Mouse (Mus musculus) kidney, embryonic 14.5 days (tissue): ENCODE data around the gene Nt5m. TPM values are rescaled to one million over a fixed set of nuclear protein-coding genes. Genes with fewer than 3 reads are reported as not detected.

Experiments used
- ATAC-seq: fragments of 200-750 bp; cut with Nextera tagmentation; 2 replicates; pipeline ENCODE4 v1.8.0; 2017; ENCODE audit warnings: moderate number of reproducible peaks, mild to moderate bottlenecking, moderate TSS enrichment, moderate library complexity; ENCODE audit not compliant: low FRiP score, low TSS enrichment
- H3K27ac ChIP-seq: fragments of 300-500 bp; sonication (generic); 2 replicates; pipeline ENCODE4 v1.5.1; 2014; ENCODE audit warnings: low read depth, mild to moderate bottlenecking, low read length, moderate library complexity, mixed read lengths
- H3K27me3 ChIP-seq: fragments of 300-500 bp; sonication (generic); 2 replicates; pipeline ENCODE4 v1.6.1; 2014; ENCODE audit warnings: mild to moderate bottlenecking, low read length; ENCODE audit not compliant: control insufficient read depth, insufficient read depth
- H3K36me3 ChIP-seq: fragments of 300-500 bp; sonication (generic); 2 replicates; pipeline ENCODE4 v1.6.1; 2014; ENCODE audit warnings: low read length, mixed read lengths; ENCODE audit not compliant: control insufficient read depth, insufficient read depth
- H3K4me1 ChIP-seq: fragments of 300-500 bp; sonication (generic); 2 replicates; pipeline ENCODE4 v1.6.1; 2014; ENCODE audit warnings: low read length, mixed read lengths; ENCODE audit not compliant: control insufficient read depth, insufficient read depth
- H3K4me2 ChIP-seq: fragments of 300-500 bp; sonication (generic); replicated peaks from 2 replicates; pipeline ENCODE4 v1.6.1; 2014; ENCODE audit warnings: low read depth, mild to moderate bottlenecking, low read length
- H3K4me3 ChIP-seq: fragments of 300-500 bp; sonication (generic); 2 replicates; pipeline ENCODE4 v1.5.1; 2014; ENCODE audit warnings: mild to moderate bottlenecking, low read length
- H3K9ac ChIP-seq: fragments of 300-500 bp; sonication (generic); 2 replicates; pipeline ENCODE4 v1.6.1; 2014; ENCODE audit warnings: low read depth, mild to moderate bottlenecking, low read length, moderate library complexity
- H3K9me3 ChIP-seq: fragments of 300-500 bp; sonication (generic); 2 replicates; pipeline ENCODE4 v1.6.1; 2016; ENCODE audit warnings: low read length; ENCODE audit not compliant: control insufficient read depth
- WGBS: fragments of 180-500 bp; shearing (Covaris S2); extraction: QIAGEN DNeasy Blood & Tissue Kit; methylation state at CpG from one replicate; pipeline ENCODE4 v1.1.7; 2014; 5-methylcytosine and 5-hydroxymethylcytosine counted together
- polyA plus RNA-seq: library from polyadenylated mRNA; unstranded; fragments of >200 nt; fragmentation: Nextera tagmentation; extraction: Ambion mirVana; gene quantifications from 2 replicates; pipeline ENCODE4 v1.2.1, GENCODE M21; 2014

Gene Nt5m
- polyA plus RNA-seq = 35.0 and 36.0 TPM in 2 replicates

GRCm38 (mm10) chr11:59839008-59839458 lies at the start of gene Nt5m:
Gene Nt5m, plus strand, starts transcription at chr11:59839447.
- peak; percentile 97 for ATAC-seq
- H3K4me3 ChIP-seq = peak within 1 kb of the TSS; percentile 89
- peak within 1 kb of the TSS; percentile 96 for H3K27ac ChIP-seq
- no peaks in the 10 kb centered on the region for H3K27me3 ChIP-seq
- under 1% methylated on average over 24 of the region's 24 CpGs for WGBS
- H3K9me3 ChIP-seq = no peaks in the 10 kb centered on the region
- H3K4me1 ChIP-seq = peaks cover 15% of the 10 kb centered on the region
- H3K9ac ChIP-seq = peak within 1 kb of the TSS; percentile 94
- H3K4me2 ChIP-seq = peak within 1 kb of the TSS; percentile 55
- H3K36me3 ChIP-seq = peaks cover 31% of the 10 kb centered on the region

GRCm38 (mm10) chr11:59793390-59793789 lies 45.9 kb upstream of the Nt5m start:
- Histone ChIP-seq H3K4me1 (no peaks in the 10 kb centered on the region), H3K27me3 (no peaks in the 10 kb centered on the region), H3K4me2 (no peak overlapping the region), H3K4me3 (no peak overlapping the region), H3K9me3 (no peaks in the 10 kb centered on the region), H3K27ac (no peak overlapping the region), H3K9ac (no peak overlapping the region), H3K36me3 (peaks cover 66% of the 10 kb centered on the region)
- ATAC-seq = no peak
- 90% methylated on average over 6 of the region's 6 CpGs for WGBS

DNA sequence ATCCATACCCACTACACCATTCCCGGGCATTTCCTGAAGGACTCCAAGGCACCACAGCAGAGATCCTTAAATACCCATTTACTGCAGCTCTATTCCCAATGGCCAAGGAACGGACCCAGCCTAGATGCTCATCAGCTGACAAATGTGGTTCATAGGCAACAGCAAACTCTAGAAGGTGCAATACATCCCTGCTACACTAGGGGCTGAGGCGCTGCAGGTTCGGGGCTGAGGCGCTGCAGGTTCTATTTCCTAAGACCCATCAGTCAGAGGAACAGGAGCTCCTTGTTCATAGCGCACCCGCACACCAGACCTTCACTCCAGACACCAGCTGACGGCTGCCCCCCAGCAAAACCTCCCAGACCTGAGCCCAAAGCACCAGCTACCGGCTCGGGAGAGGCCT lies 38.8 kb upstream of the Nt5m start:
- Histone ChIP-seq H3K4me2 (no peak overlapping the region), H3K9me3 (no peaks in the 10 kb centered on the region), H3K36me3 (peaks cover 87% of the 10 kb centered on the region), H3K4me1 (no peaks in the 10 kb centered on the region), H3K27ac (no peak overlapping the region), H3K4me3 (no peak overlapping the region), H3K9ac (no peak overlapping the region), H3K27me3 (no peaks in the 10 kb centered on the region)
- ATAC-seq = no peak
- WGBS = 96% methylated on average over 10 of the region's 10 CpGs

GRCm38 (mm10) chr11:59801881-59802280 lies 37.4 kb upstream of the Nt5m start:
- H3K36me3 ChIP-seq = peaks cover 84% of the 10 kb centered on the region
- H3K27me3 ChIP-seq = no peaks in the 10 kb centered on the region
- 92% methylated on average over 8 of the region's 8 CpGs for WGBS
- H3K4me1 ChIP-seq = no peaks in the 10 kb centered on the region
- H3K4me3 ChIP-seq = no peak overlapping the region
- no peak overlapping the region for H3K27ac ChIP-seq
- no peak overlapping the region for H3K4me2 ChIP-seq
- no peaks in the 10 kb centered on the region for H3K9me3 ChIP-seq
- ATAC-seq = no peak
- H3K9ac ChIP-seq = no peak overlapping the region

DNA sequence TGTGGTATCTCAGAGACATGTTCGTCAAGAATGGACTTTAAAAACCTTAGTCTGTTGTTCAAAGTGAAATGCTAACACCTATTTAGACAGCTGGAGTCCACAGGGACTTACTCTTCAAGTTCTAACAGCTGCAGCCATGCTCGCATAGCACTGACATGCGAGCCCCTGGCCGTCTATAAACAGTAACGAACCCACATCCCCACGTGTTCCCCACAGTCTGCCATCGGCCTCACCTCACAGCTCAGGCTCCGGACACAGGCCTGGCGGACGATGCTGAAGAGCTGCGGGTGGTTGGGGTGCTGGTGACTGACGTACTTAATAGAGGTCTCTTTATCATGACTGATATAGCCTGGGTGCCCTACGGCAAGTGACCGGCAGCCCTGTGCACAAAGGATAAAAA lies 35.7 kb upstream of the Nt5m start:
- no peak overlapping the region for H3K9ac ChIP-seq
- WGBS = 82% methylated on average over 14 of the region's 14 CpGs

DNA sequence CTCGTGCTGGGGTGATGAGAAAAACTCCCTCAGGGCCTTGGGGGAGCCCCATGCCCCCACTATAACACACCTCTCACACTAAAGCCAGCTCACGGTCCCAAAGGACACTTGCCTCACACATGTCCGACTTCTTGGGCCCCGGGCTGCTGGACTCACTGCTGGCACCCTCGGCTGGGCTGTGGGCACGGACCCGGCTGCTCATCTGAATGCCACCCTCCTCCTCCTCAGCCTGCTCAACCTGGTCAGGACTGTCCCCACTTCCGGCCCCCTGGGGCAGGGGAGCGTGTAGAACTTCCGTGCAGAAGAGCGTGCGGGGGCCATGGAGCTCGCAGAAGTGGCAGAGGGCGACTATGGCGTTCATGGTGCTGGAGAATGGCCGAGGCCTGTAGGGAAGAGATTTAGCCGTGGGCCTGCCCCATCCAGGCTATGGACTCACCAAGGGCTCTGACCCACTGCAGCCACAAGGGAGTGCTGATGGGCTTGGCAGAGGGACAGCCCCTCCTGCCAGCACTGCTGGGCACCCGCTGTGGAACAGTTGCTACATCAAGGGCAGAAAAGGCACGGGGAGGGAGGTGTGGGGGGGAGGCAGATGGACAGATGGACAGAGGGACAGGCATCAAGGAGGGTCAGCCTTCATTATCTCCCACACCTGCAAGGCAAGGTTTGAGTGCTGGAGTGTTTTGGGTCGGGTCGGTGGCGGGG lies 34.7 kb upstream of the Nt5m start:
- Histone ChIP-seq H3K4me2 (no peak overlapping the region), H3K4me3 (no peak overlapping the region), H3K9me3 (no peaks in the 10 kb centered on the region), H3K9ac (no peak overlapping the region), H3K4me1 (peaks cover 8% of the 10 kb centered on the region), H3K27ac (no peak overlapping the region), H3K27me3 (no peaks in the 10 kb centered on the region), H3K36me3 (peaks cover 64% of the 10 kb centered on the region)
- no peak for ATAC-seq
- whole genome bisulfite sequencing = 93% methylated on average over 22 of the region's 22 CpGs

More for the DNA sequence above, 35.7 kb upstream of the Nt5m start:
- Histone ChIP-seq H3K9me3 (no peaks in the 10 kb centered on the region), H3K36me3 (peaks cover 74% of the 10 kb centered on the region), H3K4me1 (peaks cover 3% of the 10 kb centered on the region), H3K4me3 (no peak overlapping the region), H3K27me3 (no peaks in the 10 kb centered on the region), H3K4me2 (no peak overlapping the region), H3K27ac (no peak overlapping the region)
- ATAC-seq = no peak

DNA sequence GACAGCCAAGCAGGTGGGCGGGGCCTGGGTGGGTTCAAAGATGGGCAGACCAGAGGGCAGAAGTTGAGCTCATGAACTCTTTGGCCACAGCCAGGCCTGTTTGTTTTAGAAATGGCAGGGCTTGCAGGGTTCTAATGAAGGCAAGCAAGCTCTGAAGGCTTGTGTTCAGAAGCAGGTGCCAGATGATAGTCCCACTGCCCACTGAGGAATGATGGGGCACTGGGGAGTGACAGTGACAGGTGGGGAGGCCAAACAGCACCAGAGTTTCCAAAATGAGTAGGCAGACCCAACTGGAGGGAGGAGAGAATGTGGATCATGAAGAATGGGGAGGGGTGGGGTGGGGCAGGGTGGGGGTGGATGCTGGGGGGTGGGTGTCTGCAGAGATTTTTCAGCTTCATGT lies 34.0 kb upstream of the Nt5m start:
- Histone ChIP-seq H3K4me1 (peaks cover 8% of the 10 kb centered on the region), H3K27ac (no peak overlapping the region), H3K9ac (no peak overlapping the region), H3K4me3 (no peak overlapping the region), H3K36me3 (peaks cover 57% of the 10 kb centered on the region), H3K27me3 (no peaks in the 10 kb centered on the region), H3K9me3 (no peaks in the 10 kb centered on the region), H3K4me2 (no peak overlapping the region)
- 91% methylated on average over 1 of the region's 1 CpGs for WGBS
- no peak for ATAC-seq

DNA sequence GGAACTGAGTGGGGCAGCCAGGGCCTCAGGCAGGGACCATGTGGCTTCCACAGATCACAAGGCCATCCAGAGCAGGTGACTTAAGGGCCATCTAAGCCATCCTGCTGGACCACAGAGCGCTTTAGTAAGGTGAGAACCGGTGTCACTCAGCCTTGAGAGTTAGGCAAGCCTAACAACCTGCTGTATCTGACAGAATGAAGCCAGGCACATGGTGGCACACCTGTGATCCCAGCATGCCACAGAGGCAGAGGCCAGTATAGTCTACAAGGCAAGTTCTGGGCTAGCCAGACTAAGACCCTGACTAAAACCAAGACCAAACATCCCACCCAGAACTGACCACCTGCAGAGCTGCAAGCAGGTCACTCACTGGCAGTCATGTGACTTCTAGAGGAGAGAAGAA lies 33.6 kb upstream of the Nt5m start:
- no peak for ATAC-seq
- H3K4me2 ChIP-seq = no peak overlapping the region
- H3K36me3 ChIP-seq = peaks cover 53% of the 10 kb centered on the region
- H3K9ac ChIP-seq = no peak overlapping the region
- no peak overlapping the region for H3K27ac ChIP-seq
- H3K4me3 ChIP-seq = no peak overlapping the region
- peaks cover 8% of the 10 kb centered on the region for H3K4me1 ChIP-seq
- H3K9me3 ChIP-seq = no peaks in the 10 kb centered on the region
- WGBS = 96% methylated on average over 2 of the region's 2 CpGs
- no peaks in the 10 kb centered on the region for H3K27me3 ChIP-seq

DNA sequence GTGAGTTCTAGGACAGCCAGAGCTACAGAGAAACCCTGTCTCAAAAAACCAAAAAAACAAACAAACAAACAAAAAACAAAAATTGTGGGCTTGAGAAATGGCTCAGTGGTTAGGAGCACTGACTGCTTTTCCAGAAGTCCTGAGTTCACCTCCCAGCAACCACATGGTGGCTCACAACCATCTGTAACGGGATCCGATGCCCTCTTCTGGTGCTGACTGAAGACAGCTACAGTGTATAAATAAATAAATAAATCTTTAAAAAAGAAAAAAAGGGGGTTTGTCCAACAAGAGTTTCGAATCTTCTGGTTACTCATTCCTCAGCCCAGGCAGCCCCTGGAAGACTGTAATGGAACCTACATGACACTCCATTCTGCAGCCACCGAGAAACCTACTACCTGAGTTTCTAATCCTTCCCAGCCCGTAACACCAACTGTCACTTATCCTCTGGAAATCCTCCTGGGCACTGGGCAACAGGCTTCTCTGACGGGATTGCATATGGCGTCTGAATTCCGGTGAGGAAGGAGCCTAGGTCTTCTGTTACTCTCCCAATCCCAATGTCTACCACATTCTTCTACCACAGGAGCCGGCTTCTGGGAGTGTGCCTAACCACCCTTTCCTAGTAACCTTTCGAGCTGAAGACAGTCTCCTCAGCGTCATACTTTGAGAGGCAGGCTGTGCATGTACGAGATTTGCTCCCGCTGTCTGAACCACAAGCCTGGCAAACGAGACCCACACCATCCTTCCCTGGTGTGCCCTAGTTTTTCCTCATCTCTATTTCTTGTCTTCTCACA lies 30.9 kb upstream of the Nt5m start:
- peak overlapping the region; percentile 63 for H3K4me2 ChIP-seq
- peaks cover 26% of the 10 kb centered on the region for H3K36me3 ChIP-seq
- H3K4me3 ChIP-seq = peak overlapping the region; percentile 83
- WGBS = 68% methylated on average over 14 of the region's 14 CpGs
- no peak overlapping the region for H3K27ac ChIP-seq
- no peak for ATAC-seq
- H3K27me3 ChIP-seq = no peaks in the 10 kb centered on the region
- H3K9ac ChIP-seq = peak overlapping the region; percentile 93; the same call in 1 of the 2 replicates
- H3K9me3 ChIP-seq = no peaks in the 10 kb centered on the region
- peaks cover 8% of the 10 kb centered on the region for H3K4me1 ChIP-seq
